Mouse (Mus musculus) liver, postnatal 0 days (tissue): ENCODE measurements around the gene Zfp784.

Experiments used
- CTCF ChIP-seq: sonication (generic); IDR thresholded peaks from 2 replicates; pipeline ENCODE4 v1.5.1; 2016; ENCODE audit warnings: antibody characterized with exemption, low read depth
- EP300 ChIP-seq: IDR thresholded peaks from 2 replicates; pipeline ENCODE4 v1.6.1; 2016; ENCODE audit warnings: antibody characterized with exemption, low read depth, mild to moderate bottlenecking

DNA sequence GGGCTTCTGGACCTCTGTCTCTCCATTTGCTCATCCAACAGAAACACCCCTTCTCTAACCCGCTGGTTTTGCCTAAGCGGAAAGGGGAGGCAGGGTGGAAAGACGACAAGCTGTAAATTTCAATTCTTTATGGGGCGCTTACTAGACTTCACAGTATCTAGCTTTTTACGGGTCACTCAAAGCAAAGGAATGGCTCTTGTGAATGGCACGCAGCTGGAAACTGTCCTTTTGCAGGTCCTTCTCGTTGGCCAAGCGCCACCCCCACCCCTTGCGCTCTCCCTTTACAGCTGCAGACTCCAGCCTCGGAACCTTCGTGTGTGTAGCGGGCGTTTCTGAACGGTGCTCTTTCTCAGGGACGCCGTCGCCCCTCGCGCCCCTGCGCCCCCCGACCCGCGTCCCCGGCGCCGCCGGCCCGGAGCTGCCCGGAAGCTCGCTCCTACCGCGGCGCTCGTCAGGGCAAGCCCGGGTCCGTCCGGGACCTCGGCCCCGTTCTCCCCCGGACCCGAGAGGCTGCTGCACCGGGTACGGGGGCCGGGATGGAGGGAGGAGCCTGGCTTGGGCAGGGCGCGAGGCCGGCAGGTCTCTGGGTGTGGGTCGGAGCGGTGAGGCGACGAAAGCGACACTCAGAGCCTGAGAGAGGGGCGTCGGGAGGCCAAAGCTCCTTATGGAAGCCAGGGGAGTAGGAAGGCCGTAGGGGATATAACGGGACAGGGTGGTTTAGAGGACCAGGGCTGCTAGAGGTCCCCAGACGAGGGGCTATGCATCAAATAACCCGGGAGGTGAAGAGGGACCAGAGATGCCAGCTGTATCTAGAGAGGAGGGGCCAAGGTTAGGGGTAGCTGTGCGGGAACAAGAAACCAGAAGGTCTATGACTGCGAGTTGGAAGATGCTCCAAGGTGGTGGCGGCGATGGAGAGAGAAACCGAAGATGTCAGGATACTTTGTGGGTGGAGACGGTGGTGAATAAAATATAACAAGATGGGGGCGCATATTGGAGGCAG is 13.2 kb upstream of the Zfp784 start, which contains the start of gene Zfp580:
- TF ChIP-seq CTCF: no peak
- TF ChIP-seq EP300: no peak
